Mouse (Mus musculus) Patski (cell line): ENCODE results near the gene Fam111a. TPM values are rescaled to one million over a fixed set of nuclear protein-coding genes. Genes with fewer than 3 reads are reported as not detected.
A peak's percentile ranks its signal among the peaks of the same experiment; 100 is the strongest.

ENCODE experiments used
- ATAC-seq: fragments of 100-300 bp; one replicate; pipeline ENCODE4 v1.8.0; 2021
- CTCF ChIA-PET: fragments of 350-600 bp; sonication (Branson Sonifier 250); formaldehyde crosslinking; loops from one replicate; lab custom pipeline; 2022; ENCODE audit warnings: inconsistent platforms; lab: Charles Lee
- POLR2A ChIA-PET: fragments of 350-600 bp; sonication (Branson Sonifier 250); formaldehyde crosslinking; loops from one replicate; lab custom pipeline; 2022; ENCODE audit warnings: antibody characterized with exemption, inconsistent platforms; lab: Charles Lee
- DNase-seq: peaks from one replicate; pipeline ENCODE4 v3.0.0-alpha.2; 2011; ENCODE audit warnings: low read depth, low spot score
- H3K27me3 ChIP-seq: fragments of 371-371 bp; one replicate; pipeline ENCODE4 v1.5.1; 2021
- CTCF ChIP-seq: fragments of 100-300 bp; IDR thresholded peaks from one replicate; pipeline ENCODE4 v1.5.1; 2021
- in situ Hi-C: fragments of 300-500 bp; cut with MboI; formaldehyde crosslinking; loops from 3 replicates; pipeline ENCODE4 v1.11.1; 2018; ENCODE audit warnings: low pct_unique_long_range_greater_than_20kb, mixed read lengths
- polyA plus RNA-seq: library from polyadenylated mRNA; unstranded; gene quantifications from one replicate; pipeline ENCODE4 v1.2.3, GENCODE M21; 2021

Gene Fam111a
- polyA plus RNA-seq, 1 experiment from 2014 or later = 0.01 TPM

GRCm38 (mm10) chr19:12575107-12575506 is 29.6 kb downstream of the Fam111a start:
- peaks cover 4% of the 10 kb centered on the region for H3K27me3 ChIP-seq
- no peak for TF ChIP-seq CTCF
- ATAC-seq = no peak
- in situ Hi-C loops = no loop called here
- DNase-seq = no peak
- ChIA-PET CTCF (interaction anchor here (1.3 kb wide), 1 partner anchor 15 kb away, joined by 4 read pairs; no protein-coding TSS in a partner anchor), POLR2A (no interaction called here)

- DNase-seq = no peak
- in situ Hi-C loops = no loop called here
- POLR2A ChIA-PET = interaction anchor here (0.6 kb wide), 1 partner anchor 159 kb away, joined by 3 read pairs; no protein-coding TSS in a partner anchor
- TF ChIP-seq CTCF = no peak
- ATAC-seq = no peak
- CTCF ChIA-PET = interaction anchor here (1.3 kb wide), 1 partner anchor 15 kb away, joined by 4 read pairs; no protein-coding TSS in a partner anchor
- peaks cover 4% of the 10 kb centered on the region for H3K27me3 ChIP-seq
Observed at GRCm38 (mm10) chr19:12575514-12575913, 30.0 kb downstream of the Fam111a start.

DNA sequence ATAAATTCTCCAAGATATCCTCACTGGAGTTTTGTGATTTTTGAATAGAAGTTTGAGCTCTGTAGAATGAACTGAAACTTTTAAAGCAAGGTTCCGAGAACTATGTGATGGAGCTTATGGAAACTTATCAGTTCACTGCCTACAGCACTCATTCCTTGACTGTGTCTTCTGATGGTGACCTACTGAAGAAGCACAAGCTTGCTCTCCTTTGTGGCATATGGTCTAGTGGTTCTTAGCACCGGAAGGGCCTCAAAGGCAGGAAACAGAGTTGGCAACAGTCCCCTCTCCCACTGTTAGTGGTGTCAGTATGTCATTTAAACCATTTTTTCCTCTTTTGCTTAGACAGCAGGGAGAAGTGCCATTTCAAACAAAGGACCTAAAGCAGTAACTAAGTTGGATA is 31.1 kb downstream of the Fam111a start:
- H3K27me3 ChIP-seq = peaks cover 4% of the 10 kb centered on the region
- no peak for DNase-seq
- no peak for ATAC-seq
- CTCF ChIA-PET = no interaction called here
- in situ Hi-C loops = no loop called here
- POLR2A ChIA-PET = no interaction called here
- TF ChIP-seq CTCF = no peak

- no peaks in the 10 kb centered on the region for H3K27me3 ChIP-seq
- in situ Hi-C loops = loop anchor here (10.0 kb wide), 1 partner anchor 451 kb away; no protein-coding TSS in a partner anchor
- no peak for DNase-seq
- ChIA-PET CTCF (no interaction called here), POLR2A (no interaction called here)
- no peak for TF ChIP-seq CTCF
- ATAC-seq = peak; percentile 17
Observed at GRCm38 (mm10) chr19:12585310-12585709, 39.8 kb downstream of the Fam111a start.

- POLR2A ChIA-PET = no interaction called here
- peak; percentile 84 for TF ChIP-seq CTCF
- ATAC-seq = peak; percentile 33
Observed at GRCm38 (mm10) chr19:12591908-12592307, 46.4 kb downstream of the Fam111a start.

DNA sequence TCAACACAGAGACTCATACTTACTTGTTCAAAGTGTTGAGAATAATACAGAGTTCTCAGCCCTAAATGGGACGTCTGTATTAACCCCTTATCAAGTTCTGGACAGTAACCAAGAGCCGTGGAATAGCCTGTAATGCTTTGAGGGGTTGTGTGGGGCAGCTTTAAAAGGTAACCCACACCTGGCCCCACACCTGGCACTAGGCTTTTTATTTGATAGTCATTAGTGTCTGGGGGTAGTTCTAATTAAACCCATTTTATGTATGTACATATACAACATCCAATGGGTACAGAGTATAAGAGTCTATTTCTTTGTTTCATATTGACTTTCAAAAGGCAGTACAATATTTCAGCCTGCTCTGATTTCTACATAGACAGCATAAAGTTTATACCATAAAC is 49.6 kb downstream of the Fam111a start:
- H3K27me3 ChIP-seq = peaks cover 7% of the 10 kb centered on the region
- CTCF ChIA-PET = interaction anchor here (0.8 to 4.0 kb wide), 10 partner anchors 9 to 229 kb away, joined by 3 to 30 read pairs (median 4); partner anchors contain the start of genes Dtx4, Lpxn and Zfp91
- ATAC-seq = no peak
- POLR2A ChIA-PET = interaction anchor here (0.9 to 2.9 kb wide), 7 partner anchors 54 to 225 kb away, joined by 3 to 32 read pairs (median 3); partner anchors contain the start of genes Lpxn and Zfp91
- in situ Hi-C loops = no loop called here
- no peak for DNase-seq
- no peak for TF ChIP-seq CTCF

More at GRCm38 (mm10) chr19:12591908-12592307, 46.4 kb downstream of the Fam111a start:
- in situ Hi-C loops = loop anchor here (5.0 kb wide), 3 partner anchors 75 to 210 kb away; no protein-coding TSS in a partner anchor
- CTCF ChIA-PET = interaction anchor here (0.6 to 2.5 kb wide), 8 partner anchors 66 to 238 kb away, joined by 3 to 11 read pairs (median 3); no protein-coding TSS in a partner anchor
- H3K27me3 ChIP-seq = peaks cover 7% of the 10 kb centered on the region
- DNase-seq = no peak

DNA sequence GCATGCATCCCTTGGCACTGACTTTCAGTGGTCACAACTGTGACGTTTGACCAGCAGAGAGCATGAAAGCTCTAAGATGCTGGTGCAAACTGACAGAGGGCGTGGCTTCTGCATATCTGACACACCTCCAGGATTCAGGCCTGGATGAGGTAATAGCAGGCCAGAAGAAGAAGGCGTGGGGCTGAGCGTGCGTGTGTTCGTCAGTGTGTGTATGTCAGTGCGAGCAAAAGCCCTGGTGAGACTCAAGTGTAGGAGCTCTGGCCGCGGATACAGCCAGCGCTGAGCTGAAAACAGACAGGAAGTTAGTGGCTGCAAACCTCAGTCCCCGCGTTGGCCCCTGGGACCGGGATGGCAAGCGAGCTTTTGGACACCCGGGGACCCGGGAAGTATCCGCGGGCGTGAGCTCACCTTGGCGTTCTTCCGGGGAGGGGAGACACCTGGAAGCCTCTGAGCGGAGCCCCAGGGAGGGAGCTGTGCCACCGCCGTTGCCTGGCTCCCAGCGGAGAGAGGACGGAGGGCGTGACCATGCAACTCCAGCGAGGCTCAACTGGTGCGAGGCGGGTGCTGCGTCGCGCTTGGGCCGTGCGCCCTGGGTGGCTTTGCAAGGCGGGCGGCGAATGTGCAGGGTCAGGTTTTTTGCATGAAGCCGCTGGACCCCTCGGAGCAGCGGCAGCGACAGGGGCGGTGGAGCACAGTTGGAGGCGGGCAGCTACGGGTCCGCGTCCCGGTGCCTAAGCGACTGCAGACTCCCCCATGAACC is 50.2 kb downstream of the Fam111a start:
- CTCF ChIA-PET = interaction anchor here (0.8 to 4.0 kb wide), 16 partner anchors 9 to 228 kb away, joined by 3 to 30 read pairs (median 4); partner anchors contain the start of genes Dtx4, Lpxn and Zfp91

DNA sequence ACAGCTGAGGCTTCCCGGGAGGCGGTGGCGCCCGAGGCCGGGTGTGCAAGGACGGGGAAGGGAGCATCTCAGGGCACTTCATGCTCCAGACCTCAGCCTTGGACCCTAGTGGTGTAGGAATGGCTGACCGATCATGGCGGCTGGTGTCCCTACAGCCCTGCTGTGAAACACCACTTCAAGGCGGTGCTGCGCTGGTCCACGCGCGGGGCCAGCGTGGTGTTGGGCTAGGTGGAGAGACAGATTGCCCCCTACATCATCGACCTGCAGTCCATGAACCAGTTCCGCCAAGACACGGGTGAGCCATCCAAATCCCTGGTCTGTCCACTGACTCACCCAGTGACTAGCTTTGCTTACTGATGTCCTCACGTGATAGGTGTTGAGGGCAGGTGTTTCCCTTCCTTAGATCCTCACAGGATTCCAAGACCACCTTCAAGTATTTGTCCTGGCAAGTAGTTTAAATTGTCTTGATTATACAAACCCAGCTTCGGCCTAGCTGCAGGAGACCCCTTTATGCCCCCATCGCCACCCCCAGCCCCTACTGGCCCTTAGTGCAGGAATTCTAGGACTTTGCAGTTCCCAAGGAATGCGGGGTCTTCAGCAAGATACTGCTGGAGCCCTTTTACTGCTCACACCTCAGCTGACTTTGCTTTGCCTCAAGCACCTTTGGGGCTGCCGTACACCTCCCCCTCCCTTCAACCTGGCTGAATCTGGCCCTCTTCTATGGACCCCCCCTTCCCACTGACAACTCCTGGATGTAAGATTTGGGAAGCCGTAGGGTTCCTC is 50.9 kb downstream of the Fam111a start:
- ChIA-PET POLR2A (interaction anchor here (0.9 to 2.9 kb wide), 8 partner anchors 55 to 221 kb away, joined by 3 to 32 read pairs (median 4); partner anchors contain the start of genes Lpxn and Zfp91), CTCF (interaction anchor here (0.8 to 4.0 kb wide), 17 partner anchors 10 to 228 kb away, joined by 3 to 30 read pairs (median 4); partner anchors contain the start of genes Cntf, Dtx4 and Keg1)
- DNase-seq = no peak
- in situ Hi-C loops = no loop called here
- peaks cover 7% of the 10 kb centered on the region for H3K27me3 ChIP-seq
- TF ChIP-seq CTCF = no peak
- ATAC-seq = peak; percentile 20

More for the DNA sequence above, 50.2 kb downstream of the Fam111a start:
- peak; percentile 60 for DNase-seq
- in situ Hi-C loops = no loop called here
- ATAC-seq = peak; percentile 95
- peak; percentile 90 for TF ChIP-seq CTCF
- POLR2A ChIA-PET = interaction anchor here (0.9 to 2.9 kb wide), 9 partner anchors 55 to 225 kb away, joined by 3 to 32 read pairs (median 3); partner anchors contain the start of genes Lpxn and Zfp91
- H3K27me3 ChIP-seq = peaks cover 7% of the 10 kb centered on the region

DNA sequence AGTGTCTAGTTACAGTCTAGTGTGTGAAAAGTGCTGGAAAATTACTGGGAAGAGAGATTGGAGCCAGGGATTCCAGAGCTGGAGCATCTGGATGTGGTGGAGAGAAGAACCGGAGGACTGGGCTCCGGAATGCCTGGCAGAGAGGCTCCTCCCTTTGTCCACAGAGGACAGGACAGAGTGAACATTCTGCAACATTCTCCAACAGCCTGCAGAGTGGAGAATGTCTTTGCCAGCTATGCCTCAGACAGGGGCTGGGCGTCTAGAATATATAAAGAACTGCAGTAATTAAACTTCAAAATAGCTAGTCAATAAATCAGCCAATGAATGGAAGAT is 51.5 kb downstream of the Fam111a start:
- no peak for TF ChIP-seq CTCF
- ATAC-seq = peak; percentile 32
- peaks cover 7% of the 10 kb centered on the region for H3K27me3 ChIP-seq
- in situ Hi-C loops = no loop called here
- ChIA-PET CTCF (interaction anchor here (0.8 to 4.0 kb wide), 8 partner anchors 16 to 201 kb away, joined by 3 to 30 read pairs (median 4); partner anchors contain the start of genes Cntf, Dtx4 and Keg1), POLR2A (interaction anchor here (1.1 to 2.9 kb wide), 3 partner anchors 163 to 199 kb away, joined by 4 to 32 read pairs (median 4); partner anchors contain the start of genes Lpxn and Zfp91)
- no peak for DNase-seq
